Mouse (Mus musculus) heart, postnatal 0 days (tissue): ENCODE measurements at regions not wholly inside any gene's neighbourhood (a gene's known extent, or its start where the extent isn't known, plus 50 kb on each side); places are given as distances from the start of the nearest gene placed in this dataset.

Source experiments
- ATAC-seq: fragments of 200-750 bp; cut with Nextera tagmentation; 2 replicates; pipeline ENCODE4 v1.8.0; 2017; ENCODE audit warnings: low read depth, moderate number of reproducible peaks, moderate library complexity; ENCODE audit not compliant: insufficient read depth
- DNase-seq: peaks from one replicate; pipeline ENCODE4 v3.0.0-alpha.2; 2016; ENCODE audit warnings: low spot score
- H3K27ac ChIP-seq: fragments of 300-500 bp; sonication (generic); 2 replicates; pipeline ENCODE4 v1.5.1; 2014; ENCODE audit warnings: low read depth, mild to moderate bottlenecking
- H3K27me3 ChIP-seq: fragments of 300-500 bp; sonication (generic); 2 replicates; pipeline ENCODE4 v1.6.1; 2014; ENCODE audit warnings: low read length, mixed read lengths; ENCODE audit not compliant: control insufficient read depth, insufficient read depth
- H3K36me3 ChIP-seq: fragments of 300-500 bp; sonication (generic); replicated peaks from 2 replicates; pipeline ENCODE4 v1.6.1; 2014; ENCODE audit warnings: low read length, mixed read lengths; ENCODE audit not compliant: control insufficient read depth, insufficient read depth
- H3K4me1 ChIP-seq: fragments of 300-500 bp; sonication (generic); 2 replicates; pipeline ENCODE4 v1.6.1; 2014; ENCODE audit warnings: antibody characterized with exemption; ENCODE audit not compliant: control insufficient read depth, insufficient read depth
- H3K4me2 ChIP-seq: fragments of 300-500 bp; sonication (generic); 2 replicates; pipeline ENCODE4 v1.6.1; 2014; ENCODE audit warnings: low read depth, mild to moderate bottlenecking, low read length, moderate library complexity
- H3K4me3 ChIP-seq: fragments of 300-500 bp; sonication (generic); 2 replicates; pipeline ENCODE4 v1.5.1; 2014; ENCODE audit warnings: low read depth, low read length
- H3K9ac ChIP-seq: fragments of 300-500 bp; sonication (generic); replicated peaks from 2 replicates; pipeline ENCODE4 v1.6.1; 2014; ENCODE audit warnings: low read depth, low read length, mixed read lengths
- H3K9me3 ChIP-seq: fragments of 300-500 bp; sonication (generic); replicated peaks from 2 replicates; pipeline ENCODE4 v1.6.1; 2016; ENCODE audit warnings: low read length; ENCODE audit not compliant: control insufficient read depth
- CTCF ChIP-seq: IDR thresholded peaks from 2 replicates; pipeline ENCODE4 v1.5.1; 2016; ENCODE audit warnings: antibody characterized with exemption, control low read depth, low read depth
- EP300 ChIP-seq: IDR thresholded peaks from 2 replicates; pipeline ENCODE4 v1.6.1; 2016; ENCODE audit warnings: antibody characterized with exemption, low read depth
- WGBS: fragments of 180-500 bp; shearing (Covaris S2); extraction: QIAGEN DNeasy Blood & Tissue Kit; methylation state at CpG from one replicate; pipeline ENCODE4 v1.1.7; 2014; 5-methylcytosine and 5-hydroxymethylcytosine counted together

DNA sequence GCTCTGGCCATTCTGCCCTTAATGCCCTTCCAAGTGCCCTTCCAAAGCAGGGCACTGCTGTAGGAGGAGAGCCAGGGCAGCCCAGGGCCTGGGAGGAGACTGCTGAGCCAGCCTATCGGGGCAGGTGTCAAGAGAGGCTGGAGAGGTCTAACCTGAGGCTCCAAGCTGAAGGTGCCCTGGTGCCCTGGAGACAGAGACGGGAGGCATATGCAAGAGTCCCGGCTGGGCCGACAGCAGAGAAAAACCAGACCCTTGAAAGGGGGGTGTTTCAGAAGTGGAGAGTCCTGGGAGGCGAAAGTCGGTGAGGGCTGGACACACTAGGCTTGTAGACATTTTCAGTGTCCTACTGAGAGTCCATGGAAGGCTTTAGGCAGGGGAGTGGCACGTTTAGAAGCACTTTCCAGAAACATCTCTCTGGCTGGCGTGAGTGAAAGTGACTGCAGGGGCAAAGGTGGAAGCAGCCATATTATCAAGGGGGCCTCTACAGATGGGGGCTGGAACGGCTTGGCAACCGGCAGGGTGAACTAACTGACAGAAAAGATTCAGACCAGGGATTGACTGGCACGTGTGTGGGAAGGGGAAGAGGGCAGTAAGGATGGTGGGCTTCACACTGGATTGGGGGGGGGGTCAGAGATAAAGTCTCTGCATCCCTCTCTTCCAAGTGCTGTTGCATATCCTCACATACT, 101.1 kb downstream of the Cstad start:
- Histone ChIP-seq H3K4me2 (no peak overlapping the region), H3K27me3 (no peaks in the 10 kb centered on the region), H3K27ac (peak overlapping the region; percentile 70), H3K9ac (no peak overlapping the region), H3K4me1 (peaks cover 35% of the 10 kb centered on the region), H3K9me3 (no peaks in the 10 kb centered on the region), H3K4me3 (no peak overlapping the region), H3K36me3 (no peaks in the 10 kb centered on the region)
- TF ChIP-seq CTCF: no peak
- TF ChIP-seq EP300: no peak
- WGBS: 29% methylated on average over 11 of the region's 11 CpGs
- ATAC-seq (peak; percentile 19), DNase-seq (no peak)

DNA sequence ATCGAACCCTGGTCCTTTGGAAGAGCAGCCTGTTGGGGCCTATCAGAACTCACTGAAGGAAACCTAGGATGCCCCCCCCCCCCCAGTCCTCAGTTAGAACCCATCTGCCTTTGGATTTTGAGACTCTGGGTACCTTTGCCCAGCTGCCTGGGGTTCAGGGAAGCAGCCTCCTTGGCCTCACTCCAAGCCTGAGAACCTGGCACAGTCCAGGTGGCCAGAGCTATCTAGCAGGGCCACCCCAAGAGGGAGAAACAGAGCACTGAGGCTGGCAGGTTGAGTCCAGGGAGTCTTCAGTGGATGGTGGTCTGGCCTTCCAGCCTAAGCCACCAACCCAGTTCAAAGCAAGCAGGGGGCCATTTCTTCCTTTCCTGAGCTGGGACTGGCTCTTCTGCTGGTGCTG, 100.2 kb downstream of the Cstad start:
- Histone ChIP-seq H3K27ac (peak overlapping the region; percentile 70), H3K4me2 (no peak overlapping the region), H3K4me3 (no peak overlapping the region), H3K4me1 (peaks cover 33% of the 10 kb centered on the region), H3K27me3 (no peaks in the 10 kb centered on the region), H3K9me3 (no peaks in the 10 kb centered on the region), H3K9ac (no peak overlapping the region), H3K36me3 (no peaks in the 10 kb centered on the region)
- ATAC-seq (no peak), DNase-seq (no peak)
- WGBS: 94% methylated on average over 1 of the region's 1 CpGs
- TF ChIP-seq EP300 (no peak), CTCF (no peak)

DNA sequence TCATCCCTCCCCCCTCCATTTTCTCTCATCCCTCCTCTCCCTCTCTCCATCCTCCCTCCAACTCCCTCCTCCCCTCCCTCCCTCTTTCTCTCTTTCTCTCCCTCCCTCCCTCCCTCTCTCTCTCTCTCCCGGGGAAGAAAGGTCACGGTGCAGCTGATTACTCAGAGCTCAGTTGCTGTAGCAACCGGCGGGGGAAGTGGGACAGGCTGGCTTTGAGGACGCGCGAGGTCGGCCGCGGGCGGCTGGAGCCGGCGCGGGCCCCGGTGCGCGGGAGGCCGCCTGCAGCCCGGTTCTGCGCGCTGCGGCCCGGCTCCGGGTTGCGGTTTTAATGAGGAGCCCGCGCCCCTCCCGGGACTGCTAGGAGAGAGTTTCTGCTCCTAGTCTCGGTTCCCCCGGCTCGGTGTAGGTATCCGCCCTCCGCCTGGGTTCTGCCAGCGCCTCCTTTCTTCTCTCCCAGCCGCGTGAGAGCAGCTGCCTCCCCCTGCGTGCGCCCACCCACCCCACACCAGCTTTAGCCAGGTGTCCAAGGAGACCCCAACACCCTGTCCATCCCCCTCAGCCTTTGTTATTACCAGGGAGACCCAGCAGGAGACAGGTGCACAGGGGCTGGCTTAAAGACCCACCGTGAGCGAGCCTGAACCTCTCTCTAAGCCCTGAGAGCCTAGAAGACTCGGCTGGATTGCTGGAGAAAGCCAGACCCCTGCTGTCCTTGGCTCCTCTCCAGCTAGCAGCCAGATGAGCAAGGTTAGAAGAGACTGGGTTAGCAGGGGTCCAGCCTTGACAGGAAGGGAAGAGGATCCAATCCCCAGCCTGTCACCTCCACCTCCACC, 98.6 kb downstream of the Cstad start:
- DNase-seq (peak; percentile 88), ATAC-seq (peak; percentile 77)
- no peaks in the 10 kb centered on the region for H3K27me3 ChIP-seq
- H3K4me2 ChIP-seq: peak overlapping the region; percentile 77
- peaks cover 32% of the 10 kb centered on the region for H3K4me1 ChIP-seq
- WGBS: 2% methylated on average over 41 of the region's 41 CpGs
- H3K36me3 ChIP-seq: no peaks in the 10 kb centered on the region
- H3K9me3 ChIP-seq: no peaks in the 10 kb centered on the region
- H3K4me3 ChIP-seq: peak overlapping the region; percentile 47
- TF ChIP-seq CTCF (no peak), EP300 (no peak)
- peak overlapping the region; percentile 91 for H3K27ac ChIP-seq
- peak overlapping the region; percentile 71 for H3K9ac ChIP-seq

DNA sequence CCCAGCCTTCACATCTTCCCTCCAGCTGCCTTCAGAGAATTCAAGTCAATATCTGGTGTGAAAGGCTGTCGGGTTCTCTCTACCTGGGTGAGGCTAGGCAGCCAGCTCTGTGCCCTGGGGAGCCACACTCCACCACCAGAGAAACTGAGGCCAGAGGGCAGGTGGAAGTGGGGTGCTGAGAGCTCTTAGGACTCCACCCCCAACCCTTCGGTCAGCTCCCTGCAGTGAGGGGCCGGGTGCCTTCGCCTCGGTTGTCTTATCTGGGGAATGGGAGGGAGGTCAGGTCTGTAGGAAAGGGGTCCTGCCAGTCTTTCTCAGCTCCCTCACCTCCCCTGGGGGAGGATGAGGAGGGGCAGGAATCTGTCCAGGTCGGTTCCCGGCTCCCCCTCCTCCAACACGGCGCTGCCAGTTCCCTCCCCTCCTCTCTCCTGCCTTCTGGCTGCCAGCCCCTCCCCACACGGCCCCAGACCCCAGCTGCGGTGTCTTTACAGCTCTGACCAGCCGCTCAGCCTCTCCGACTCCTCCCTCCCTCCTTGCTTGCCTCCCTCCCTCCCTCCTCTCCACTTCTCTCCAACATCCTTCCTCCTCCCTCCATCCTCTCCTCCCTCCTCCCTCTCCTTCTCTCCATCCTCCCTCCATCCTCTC, 97.8 kb downstream of the Cstad start:
- Histone ChIP-seq H3K4me2 (peak overlapping the region; percentile 77; the same call in 1 of the 2 replicates), H3K9ac (0 out of 2 replicates have a peak overlapping the region, but pooled peaks have one; percentile 2), H3K36me3 (no peaks in the 10 kb centered on the region), H3K27me3 (no peaks in the 10 kb centered on the region), H3K9me3 (no peaks in the 10 kb centered on the region), H3K27ac (peak overlapping the region; percentile 75), H3K4me3 (no peak overlapping the region), H3K4me1 (peaks cover 32% of the 10 kb centered on the region)
- DNase-seq (no peak), ATAC-seq (peak; percentile 34)
- 12% methylated on average over 13 of the region's 13 CpGs for WGBS
- TF ChIP-seq EP300: no peak
- TF ChIP-seq CTCF: no peak

DNA sequence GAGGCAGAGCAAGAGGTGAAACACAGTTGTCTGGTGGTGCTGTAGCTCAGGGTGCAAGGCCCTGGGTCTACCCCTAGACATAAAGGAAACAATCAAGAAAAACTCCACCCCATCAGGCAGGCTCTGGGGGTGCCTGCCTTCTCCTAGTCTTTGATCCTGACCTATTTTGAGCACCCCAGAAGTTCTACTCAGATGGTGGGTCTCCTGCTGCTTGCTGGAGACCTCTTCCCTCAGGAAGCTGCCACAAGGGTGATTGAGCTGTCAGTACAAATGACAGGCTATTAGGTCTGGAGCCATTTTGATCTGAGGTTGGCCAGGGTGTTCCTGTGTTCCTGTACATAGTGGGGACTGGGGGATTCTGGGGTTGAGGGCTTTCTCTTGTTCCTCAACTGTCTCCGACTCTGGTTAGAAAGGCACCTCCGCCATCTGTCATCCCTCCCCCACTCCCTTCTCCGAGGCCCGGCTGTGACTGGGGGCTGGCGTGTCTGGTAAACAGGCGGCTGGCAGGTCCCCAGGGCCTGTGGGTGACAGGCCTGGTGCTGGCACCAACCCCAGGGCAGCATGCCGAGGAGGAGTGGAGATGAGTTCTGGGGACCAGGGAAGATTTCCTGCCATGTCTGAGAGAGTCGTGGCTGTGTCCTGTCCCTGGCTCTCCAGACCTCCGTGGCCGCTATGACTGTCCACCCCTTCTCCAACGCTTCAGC, 97.2 kb downstream of the Cstad start:
- 18% methylated on average over 10 of the region's 11 CpGs for WGBS
- H3K27ac ChIP-seq: peak overlapping the region; percentile 75
- peak; percentile 39 for ATAC-seq
- H3K9ac ChIP-seq: 0 out of 2 replicates have a peak overlapping the region, but pooled peaks have one; percentile 2
- TF ChIP-seq CTCF (no peak), EP300 (no peak)
- peaks cover 34% of the 10 kb centered on the region for H3K4me1 ChIP-seq
- H3K4me3 ChIP-seq: no peak overlapping the region
- H3K27me3 ChIP-seq: no peaks in the 10 kb centered on the region
- no peaks in the 10 kb centered on the region for H3K9me3 ChIP-seq
- DNase-seq: no peak
- H3K4me2 ChIP-seq: peak overlapping the region; percentile 77; the same call in 1 of the 2 replicates
- H3K36me3 ChIP-seq: no peaks in the 10 kb centered on the region
